Mouse (Mus musculus): ENCODE data around the gene Gdpd4. TPM values are rescaled to one million over a fixed set of nuclear protein-coding genes. Genes with fewer than 3 reads are reported as not detected.

Gdpd4 gene
- not detected in 2 replicates for polyA plus RNA-seq (2012; rRNA removed)

DNA sequence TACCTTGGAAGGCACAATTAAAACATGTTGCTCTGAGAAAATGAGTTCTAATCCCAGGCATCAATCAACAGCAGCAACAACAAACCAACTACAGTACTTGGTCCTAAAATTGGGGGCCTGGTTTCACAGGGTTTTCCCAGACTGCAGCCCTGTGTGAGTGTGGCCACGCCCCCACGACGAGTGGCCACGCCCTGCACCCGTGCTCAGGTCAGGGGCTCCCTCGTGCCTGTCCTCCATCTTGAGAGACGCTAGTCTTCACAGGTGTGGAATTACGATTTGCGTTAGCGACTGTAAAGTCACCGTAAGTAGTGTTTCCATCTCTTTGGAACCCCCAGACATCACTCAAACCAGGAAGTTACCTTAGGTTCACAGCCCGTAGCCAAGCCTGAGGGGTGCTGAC lies at the start of gene Gdpd4:
Gdpd4 (plus strand) TSS at position 214 of the 400 bp plus-strand sequence.

Other genes starting within 250 kb of the Gdpd4 start
- gene Clns1a, start 223.3 kb upstream of the Gdpd4 start, polyA plus RNA-seq (2012; rRNA removed) = 11.2 and 13.3 TPM in 2 replicates
- gene Aqp11, start 181.7 kb upstream of the Gdpd4 start, polyA plus RNA-seq (2012; rRNA removed) = 4.5 and 5.8 TPM in 2 replicates
- gene Pak1, start 131.4 kb upstream of the Gdpd4 start, polyA plus RNA-seq (2012; rRNA removed) = 10.5 and 14.2 TPM in 2 replicates
- gene Myo7a, start 199.6 kb downstream of the Gdpd4 start, polyA plus RNA-seq (2012; rRNA removed) = 5.0 and 6.3 TPM in 2 replicates
- 3.0 and 3.7 TPM in 2 replicates for gene Omp, start 225.5 kb downstream of the Gdpd4 start, polyA plus RNA-seq (2012; rRNA removed)